Mouse (Mus musculus): ENCODE measurements around the gene Ackr4. TPM values are rescaled to one million over a fixed set of nuclear protein-coding genes. Genes with fewer than 3 reads are reported as not detected.

The Ackr4 gene
- polyA plus RNA-seq (2012; rRNA removed): 0.25 and 0.78 TPM in 2 replicates

DNA sequence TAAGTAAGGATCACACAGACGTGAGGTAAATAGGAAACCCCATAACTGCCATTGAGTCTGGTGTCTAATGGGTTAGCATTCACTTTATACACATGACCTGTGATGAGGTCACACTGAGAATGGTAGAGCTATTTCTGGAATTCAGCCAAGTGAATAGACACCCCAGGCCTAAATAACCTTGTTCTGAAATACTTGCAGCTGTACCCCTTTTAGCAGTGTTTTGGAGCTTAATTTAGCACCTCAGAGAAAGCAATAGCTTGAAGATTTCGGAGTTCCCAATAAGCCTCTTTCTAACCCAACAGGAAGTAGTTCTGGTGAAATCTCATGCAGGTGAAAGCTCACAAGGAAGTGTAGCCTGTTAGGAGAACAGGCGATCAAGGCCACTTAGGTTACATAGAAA is at the start of gene Ackr4:
Gene Ackr4 (minus strand): TSS at position 101 of the 400 bp plus-strand sequence.
- DNase-seq (ENCODE audit: low read depth): no peak
- no peak for TF ChIP-seq POLR2A (IDR thresholded peaks at IDR 0.05; ENCODE audit: borderline replicate concordance, extremely low read depth, insufficient read depth, insufficient read length, poor library complexity, severe bottlenecking)
- no peak for TF ChIP-seq CTCF (IDR thresholded peaks at IDR 0.05; ENCODE audit: borderline replicate concordance, extremely low read depth, insufficient read depth, insufficient read length)

GRCm38 (mm10) chr9:104172342-104172741 is 45.6 kb upstream of the Ackr4 start:
- no peak for DNase-seq (ENCODE audit: low read depth)
- no peak for TF ChIP-seq CTCF (IDR thresholded peaks at IDR 0.05; ENCODE audit: borderline replicate concordance, extremely low read depth, insufficient read depth, insufficient read length)
- no peak for TF ChIP-seq POLR2A (IDR thresholded peaks at IDR 0.05; ENCODE audit: borderline replicate concordance, extremely low read depth, insufficient read depth, insufficient read length, poor library complexity, severe bottlenecking)

GRCm38 (mm10) chr9:104171651-104172050 is 44.9 kb upstream of the Ackr4 start:
- TF ChIP-seq POLR2A (IDR thresholded peaks at IDR 0.05; ENCODE audit: borderline replicate concordance, extremely low read depth, insufficient read depth, insufficient read length, poor library complexity, severe bottlenecking) (no peak), CTCF (IDR thresholded peaks at IDR 0.05; ENCODE audit: borderline replicate concordance, extremely low read depth, insufficient read depth, insufficient read length) (no peak)
- no peak for DNase-seq (ENCODE audit: low read depth)

DNA sequence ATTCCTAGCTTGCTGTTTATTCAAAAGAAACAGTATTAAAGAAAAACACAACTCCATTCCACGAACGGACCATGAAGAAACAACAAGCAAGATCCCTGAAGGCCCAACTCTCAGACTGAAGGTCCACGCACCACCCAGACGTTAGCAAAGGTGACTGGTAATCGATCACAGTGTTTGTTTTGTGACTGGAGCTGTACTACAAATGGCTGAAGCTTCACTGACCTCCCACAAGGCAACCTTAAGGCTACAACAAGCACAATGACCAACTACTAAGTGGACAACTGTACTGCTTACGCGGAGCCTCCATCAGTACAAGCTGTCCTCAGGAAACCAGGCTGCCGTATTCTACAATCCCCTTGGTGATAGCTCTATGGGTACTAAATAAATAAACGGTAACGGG is 43.3 kb upstream of the Ackr4 start:
- DNase-seq (ENCODE audit: low read depth): no peak
- no peak for TF ChIP-seq POLR2A (IDR thresholded peaks at IDR 0.05; ENCODE audit: borderline replicate concordance, extremely low read depth, insufficient read depth, insufficient read length, poor library complexity, severe bottlenecking)
- no peak for TF ChIP-seq CTCF (IDR thresholded peaks at IDR 0.05; ENCODE audit: borderline replicate concordance, extremely low read depth, insufficient read depth, insufficient read length)

DNA sequence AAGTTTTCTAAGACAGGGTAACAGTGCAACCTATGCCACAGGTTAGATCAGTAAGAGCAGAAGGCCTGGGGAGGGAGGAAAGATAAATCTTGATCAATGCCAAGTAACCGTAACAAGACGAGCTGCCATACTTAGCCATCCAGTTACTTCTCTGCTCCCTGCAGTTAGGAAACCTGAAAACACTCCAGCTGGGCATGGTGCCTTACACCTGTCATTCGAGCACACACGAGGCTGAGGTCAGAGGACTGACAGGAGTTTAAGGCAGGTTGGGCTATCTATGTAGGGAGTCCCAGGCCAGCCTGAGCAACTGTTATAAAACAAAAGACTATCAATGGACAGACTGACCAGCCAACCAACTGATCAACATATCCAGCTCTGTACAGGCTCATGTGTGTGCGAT is 39.2 kb upstream of the Ackr4 start:
- DNase-seq (ENCODE audit: low read depth): no peak
- TF ChIP-seq POLR2A (IDR thresholded peaks at IDR 0.05; ENCODE audit: borderline replicate concordance, extremely low read depth, insufficient read depth, insufficient read length, poor library complexity, severe bottlenecking) (no peak), CTCF (IDR thresholded peaks at IDR 0.05; ENCODE audit: borderline replicate concordance, extremely low read depth, insufficient read depth, insufficient read length) (no peak)

- no peak for DNase-seq (ENCODE audit: low read depth)
- TF ChIP-seq CTCF (IDR thresholded peaks at IDR 0.05; ENCODE audit: borderline replicate concordance, extremely low read depth, insufficient read depth, insufficient read length): peak; percentile 18; the same call in 1 of the 2 replicates
- TF ChIP-seq POLR2A (IDR thresholded peaks at IDR 0.05; ENCODE audit: borderline replicate concordance, extremely low read depth, insufficient read depth, insufficient read length, poor library complexity, severe bottlenecking): no peak
Measured at GRCm38 (mm10) chr9:104164194-104164593, 37.5 kb upstream of the Ackr4 start.

DNA sequence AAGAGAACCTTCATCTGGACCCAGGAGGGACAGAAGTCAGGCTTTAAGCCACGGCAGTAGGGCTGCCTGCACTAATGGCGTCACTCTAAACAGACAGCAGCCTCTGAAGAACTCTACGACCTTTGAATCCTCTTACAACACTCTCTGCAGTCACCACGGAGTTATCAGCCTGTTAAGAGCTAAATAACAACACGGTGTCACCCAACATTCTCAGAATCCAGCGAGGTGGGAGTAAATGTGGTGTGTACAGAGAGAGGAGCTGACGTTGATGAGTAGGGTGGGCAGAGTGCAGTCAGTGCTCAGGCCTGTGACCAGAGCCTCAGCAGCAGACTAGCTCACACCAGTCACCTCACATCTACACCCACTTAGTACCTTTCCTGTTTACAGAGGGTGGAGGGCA is 34.4 kb upstream of the Ackr4 start:
- TF ChIP-seq CTCF (IDR thresholded peaks at IDR 0.05; ENCODE audit: borderline replicate concordance, extremely low read depth, insufficient read depth, insufficient read length) (no peak), POLR2A (IDR thresholded peaks at IDR 0.05; ENCODE audit: borderline replicate concordance, extremely low read depth, insufficient read depth, insufficient read length, poor library complexity, severe bottlenecking) (no peak)
- no peak for DNase-seq (ENCODE audit: low read depth)

- no peak for TF ChIP-seq POLR2A (IDR thresholded peaks at IDR 0.05; ENCODE audit: borderline replicate concordance, extremely low read depth, insufficient read depth, insufficient read length, poor library complexity, severe bottlenecking)
- TF ChIP-seq CTCF (IDR thresholded peaks at IDR 0.05; ENCODE audit: borderline replicate concordance, extremely low read depth, insufficient read depth, insufficient read length): no peak
Measured at GRCm38 (mm10) chr9:104157291-104157690, 30.6 kb upstream of the Ackr4 start.

DNA sequence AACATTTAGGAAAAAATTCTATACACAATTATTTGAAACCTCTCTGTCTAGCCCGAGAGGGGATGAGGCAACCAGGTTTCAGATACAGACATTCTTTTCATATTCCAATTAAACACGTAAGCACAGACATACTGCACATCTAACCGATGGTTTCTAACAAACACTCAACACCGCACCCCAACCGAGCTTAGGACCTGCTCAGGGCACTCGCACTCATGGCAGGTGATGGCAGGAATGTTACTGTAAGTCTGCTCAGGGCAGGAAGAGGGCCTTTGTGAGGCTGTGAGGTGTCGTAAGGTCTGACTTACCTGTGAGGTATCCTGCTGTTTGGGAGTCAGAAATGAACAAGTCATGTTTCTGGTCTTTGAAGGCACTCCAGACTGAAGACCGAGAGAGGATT is 29.8 kb upstream of the Ackr4 start:
- DNase-seq (ENCODE audit: low read depth): no peak

More at GRCm38 (mm10) chr9:104157291-104157690, 30.6 kb upstream of the Ackr4 start:
- no peak for DNase-seq (ENCODE audit: low read depth)

DNA sequence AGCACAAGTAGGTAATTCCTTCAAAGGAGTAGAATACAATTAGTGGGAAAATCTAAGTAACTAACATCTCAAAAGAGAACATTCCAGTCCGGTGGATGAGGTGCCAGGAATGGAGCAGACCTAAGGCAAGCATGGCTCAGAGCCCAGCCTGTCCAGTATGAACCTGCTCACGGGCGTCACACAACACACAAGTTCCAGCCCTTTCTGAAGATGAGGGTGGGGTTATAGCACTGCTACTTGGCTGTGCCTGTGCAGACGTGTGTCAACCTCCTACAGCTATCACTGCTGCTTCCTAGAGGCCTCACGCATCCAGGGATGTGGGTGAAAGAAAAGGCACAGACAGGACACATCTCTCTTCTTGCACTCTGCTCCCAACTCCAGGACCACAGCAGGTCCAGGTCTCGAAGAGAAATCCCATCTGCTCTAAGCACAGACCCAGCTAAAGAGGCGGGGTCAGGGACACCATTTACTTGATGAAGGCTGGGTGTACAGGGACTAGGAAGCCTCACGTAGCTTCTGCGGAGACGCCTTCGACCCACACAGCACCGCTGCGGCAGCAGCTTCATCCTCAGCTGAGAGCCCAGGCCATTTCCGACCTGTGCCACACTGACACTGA is 28.5 kb upstream of the Ackr4 start:
- TF ChIP-seq CTCF (IDR thresholded peaks at IDR 0.05; ENCODE audit: borderline replicate concordance, extremely low read depth, insufficient read depth, insufficient read length): no peak
- no peak for TF ChIP-seq POLR2A (IDR thresholded peaks at IDR 0.05; ENCODE audit: borderline replicate concordance, extremely low read depth, insufficient read depth, insufficient read length, poor library complexity, severe bottlenecking)
- DNase-seq (ENCODE audit: low read depth): no peak

More for the DNA sequence above, 29.8 kb upstream of the Ackr4 start:
- TF ChIP-seq POLR2A (IDR thresholded peaks at IDR 0.05; ENCODE audit: borderline replicate concordance, extremely low read depth, insufficient read depth, insufficient read length, poor library complexity, severe bottlenecking): no peak
- TF ChIP-seq CTCF (IDR thresholded peaks at IDR 0.05; ENCODE audit: borderline replicate concordance, extremely low read depth, insufficient read depth, insufficient read length): no peak

DNA sequence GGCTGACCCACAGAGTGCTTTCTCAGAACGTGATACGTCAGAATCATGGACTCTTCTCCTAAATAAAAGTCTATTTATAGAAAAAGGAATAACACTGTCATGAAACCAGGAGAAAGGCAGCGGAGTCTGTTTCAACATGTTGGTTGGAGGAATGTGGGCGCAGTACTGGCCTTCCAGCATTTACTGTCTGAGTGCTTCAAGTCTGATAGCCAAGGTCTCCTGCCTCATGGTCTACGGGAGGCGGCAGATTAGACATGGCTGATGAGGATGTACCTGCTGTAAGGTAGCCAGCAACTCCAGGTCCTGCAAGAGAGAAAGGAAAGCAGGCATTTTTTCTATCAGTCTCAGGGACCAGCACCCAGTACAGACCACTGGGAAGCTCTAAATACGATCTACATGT is 25.4 kb upstream of the Ackr4 start:
- DNase-seq (ENCODE audit: low read depth): no peak

GRCm38 (mm10) chr9:104148969-104149368 is 22.2 kb upstream of the Ackr4 start:
- no peak for TF ChIP-seq POLR2A (IDR thresholded peaks at IDR 0.05; ENCODE audit: borderline replicate concordance, extremely low read depth, insufficient read depth, insufficient read length, poor library complexity, severe bottlenecking)
- TF ChIP-seq CTCF (IDR thresholded peaks at IDR 0.05; ENCODE audit: borderline replicate concordance, extremely low read depth, insufficient read depth, insufficient read length): no peak

More for the DNA sequence above, 25.4 kb upstream of the Ackr4 start:
- TF ChIP-seq POLR2A (IDR thresholded peaks at IDR 0.05; ENCODE audit: borderline replicate concordance, extremely low read depth, insufficient read depth, insufficient read length, poor library complexity, severe bottlenecking): no peak
- no peak for TF ChIP-seq CTCF (IDR thresholded peaks at IDR 0.05; ENCODE audit: borderline replicate concordance, extremely low read depth, insufficient read depth, insufficient read length)

More at GRCm38 (mm10) chr9:104148969-104149368, 22.2 kb upstream of the Ackr4 start:
- DNase-seq (ENCODE audit: low read depth): no peak

All from brain, embryonic 14.5 days (tissue).